Mouse (Mus musculus): ENCODE results near the gene Dync1i1. TPM values are rescaled to one million over a fixed set of nuclear protein-coding genes. Genes with fewer than 3 reads are reported as not detected.
"Not testable (repeated sequence)": the region's sequence is repeated elsewhere in the genome, so short reads cannot be mapped to it uniquely, and the experiment has no call there.

Dync1i1 gene
- polyA plus RNA-seq, 2 experiments: not detected

GRCm38 (mm10) chr6:5712620-5713019 lies 12.8 kb upstream of the Dync1i1 start:
- ATAC-seq (ENCODE audit: insufficient read depth) (no peak), DNase-seq (ENCODE audit: low read depth in 3 of 3, low spot score in 3 of 3) (no peak)
- no peaks in the 10 kb centered on the region for H3K27me3 ChIP-seq (ENCODE audit: control insufficient read depth, insufficient read depth, low read length)
- TF ChIP-seq CTCF (IDR thresholded peaks at IDR 0.05; ENCODE audit: low read depth): no peak
- no peak for TF ChIP-seq EP300 (IDR thresholded peaks at IDR 0.05; ENCODE audit: low read depth)
- H3K36me3 ChIP-seq (replicated peaks; ENCODE audit: control insufficient read depth, insufficient read depth, low read depth): no peaks in the 10 kb centered on the region
- no peak overlapping the region for H3K27ac ChIP-seq
- no peak overlapping the region for H3K4me2 ChIP-seq (ENCODE audit: low read depth)
- H3K9ac ChIP-seq (replicated peaks): no peak overlapping the region
- no peaks in the 10 kb centered on the region for H3K9me3 ChIP-seq (ENCODE audit: control insufficient read depth, low read length)
- H3K4me1 ChIP-seq (replicated peaks; ENCODE audit: control insufficient read depth in 2 of 2, insufficient read depth in 2 of 2, low read length in 1 of 2): no peaks in the 10 kb centered on the region
- no peak overlapping the region for H3K4me3 ChIP-seq (ENCODE audit: insufficient read depth in 1 of 2, low read depth in 2 of 2, low read length in 2 of 2)
- WGBS (ENCODE audit: insufficient replicate concordance): 40% methylated on average over 3 of the region's 3 CpGs

DNA sequence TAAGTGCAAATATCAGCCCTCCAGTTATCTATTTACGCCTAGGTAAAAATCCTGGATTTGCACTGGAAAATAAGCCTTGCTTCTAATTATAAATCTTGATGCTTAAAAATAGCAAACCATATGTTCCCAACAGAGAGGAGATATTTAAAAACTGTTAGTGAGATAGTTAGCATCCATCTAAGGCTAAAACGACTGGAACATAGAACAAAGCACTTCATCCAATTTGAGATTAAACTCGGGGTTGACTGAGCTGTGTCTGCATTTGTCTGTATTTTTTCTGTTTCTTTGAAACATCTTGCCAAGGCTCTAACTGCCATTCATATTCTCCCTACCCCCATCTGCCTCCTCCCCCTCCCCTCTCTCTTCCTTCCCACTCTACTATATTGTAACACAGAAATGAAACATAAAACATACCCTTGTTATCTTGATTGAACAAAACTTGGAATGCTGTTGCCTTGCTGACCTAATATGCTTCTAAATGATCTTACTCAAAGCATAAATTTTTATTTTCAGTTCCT lies 10.3 kb upstream of the Dync1i1 start:
- Histone ChIP-seq H3K27me3 (ENCODE audit: control insufficient read depth, insufficient read depth, low read length) (no peaks in the 10 kb centered on the region), H3K9ac (replicated peaks) (no peak overlapping the region), H3K4me1 (replicated peaks; ENCODE audit: control insufficient read depth in 2 of 2, insufficient read depth in 2 of 2, low read length in 1 of 2) (no peaks in the 10 kb centered on the region), H3K4me2 (ENCODE audit: low read depth) (no peak overlapping the region), H3K36me3 (replicated peaks; ENCODE audit: control insufficient read depth, insufficient read depth, low read depth) (no peaks in the 10 kb centered on the region), H3K27ac (no peak overlapping the region), H3K4me3 (ENCODE audit: insufficient read depth in 1 of 2, low read depth in 2 of 2, low read length in 2 of 2) (no peak overlapping the region), H3K9me3 (ENCODE audit: control insufficient read depth, low read length) (no peaks in the 10 kb centered on the region)
- TF ChIP-seq EP300 (IDR thresholded peaks at IDR 0.05; ENCODE audit: low read depth): no peak
- no peak for TF ChIP-seq CTCF (IDR thresholded peaks at IDR 0.05; ENCODE audit: low read depth)
- ATAC-seq (ENCODE audit: insufficient read depth) (no peak), DNase-seq (ENCODE audit: low read depth in 3 of 3, low spot score in 3 of 3) (no peak)
- 50% methylated on average over 3 of the region's 3 CpGs for WGBS (ENCODE audit: insufficient replicate concordance)

DNA sequence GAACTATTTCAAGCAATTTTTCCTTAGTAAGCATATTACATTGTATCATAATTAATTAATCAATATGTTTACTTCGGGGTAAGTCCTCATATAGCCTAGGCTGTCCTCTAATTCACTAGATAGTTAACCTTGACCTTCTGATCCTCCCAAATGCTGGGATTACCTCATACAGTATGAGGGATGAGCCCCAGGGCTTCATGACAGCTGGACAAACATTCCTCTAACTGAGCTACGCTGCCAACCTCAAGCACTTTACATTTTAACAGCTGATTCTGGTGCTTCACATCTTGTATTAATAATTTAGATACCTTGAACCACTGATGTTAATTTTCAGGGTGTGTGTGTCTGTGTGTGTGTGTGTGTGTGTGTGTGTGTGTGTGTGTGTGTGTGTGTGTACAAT lies 6.5 kb upstream of the Dync1i1 start:
- 62% methylated on average over 2 of the region's 2 CpGs for WGBS (ENCODE audit: insufficient replicate concordance)
- H3K4me1 ChIP-seq (replicated peaks; ENCODE audit: control insufficient read depth in 2 of 2, insufficient read depth in 2 of 2, low read length in 1 of 2): no peaks in the 10 kb centered on the region
- DNase-seq (ENCODE audit: low read depth in 3 of 3, low spot score in 3 of 3) (no peak), ATAC-seq (ENCODE audit: insufficient read depth) (no peak)
- no peak overlapping the region for H3K9ac ChIP-seq (replicated peaks)
- no peak overlapping the region for H3K4me3 ChIP-seq (ENCODE audit: insufficient read depth in 1 of 2, low read depth in 2 of 2, low read length in 2 of 2)
- no peaks in the 10 kb centered on the region for H3K27me3 ChIP-seq (ENCODE audit: control insufficient read depth, insufficient read depth, low read length)
- no peaks in the 10 kb centered on the region for H3K36me3 ChIP-seq (replicated peaks; ENCODE audit: control insufficient read depth, insufficient read depth, low read depth)
- no peak overlapping the region for H3K4me2 ChIP-seq (ENCODE audit: low read depth)
- H3K9me3 ChIP-seq (ENCODE audit: control insufficient read depth, low read length): no peaks in the 10 kb centered on the region
- no peak overlapping the region for H3K27ac ChIP-seq
- TF ChIP-seq CTCF (IDR thresholded peaks at IDR 0.05; ENCODE audit: low read depth) (no peak), EP300 (IDR thresholded peaks at IDR 0.05; ENCODE audit: low read depth) (no peak)

DNA sequence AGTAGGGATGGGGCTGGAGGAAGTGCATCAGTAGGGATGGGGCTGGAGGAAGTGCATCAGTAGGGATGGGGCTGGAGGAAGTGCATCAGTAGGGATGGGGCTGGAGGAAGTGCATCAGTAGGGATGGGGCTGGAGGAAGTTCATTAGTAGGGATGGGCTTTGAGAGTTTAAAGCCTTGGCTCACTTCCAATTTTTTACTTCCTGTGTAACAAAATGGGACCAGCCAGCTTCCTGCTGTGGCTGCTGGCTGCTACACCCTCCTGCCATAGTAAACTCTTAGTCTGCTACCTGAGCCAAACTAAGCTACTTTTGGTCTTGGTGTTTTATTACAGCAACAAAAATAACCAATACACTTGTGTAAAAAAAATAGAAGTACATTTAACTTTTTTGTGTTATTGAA lies 4.7 kb upstream of the Dync1i1 start:
- DNase-seq (ENCODE audit: low read depth in 3 of 3, low spot score in 3 of 3); H3K9me3 ChIP-seq (ENCODE audit: control insufficient read depth, low read length); H3K4me1 ChIP-seq (replicated peaks; ENCODE audit: control insufficient read depth in 2 of 2, insufficient read depth in 2 of 2, low read length in 1 of 2); ATAC-seq (ENCODE audit: insufficient read depth); H3K36me3 ChIP-seq (replicated peaks; ENCODE audit: control insufficient read depth, insufficient read depth, low read depth); H3K27me3 ChIP-seq (ENCODE audit: control insufficient read depth, insufficient read depth, low read length); H3K4me2 ChIP-seq (ENCODE audit: low read depth); H3K27ac ChIP-seq; H3K4me3 ChIP-seq (ENCODE audit: insufficient read depth in 1 of 2, low read depth in 2 of 2, low read length in 2 of 2); H3K9ac ChIP-seq (replicated peaks): not testable (repeated sequence)

DNA sequence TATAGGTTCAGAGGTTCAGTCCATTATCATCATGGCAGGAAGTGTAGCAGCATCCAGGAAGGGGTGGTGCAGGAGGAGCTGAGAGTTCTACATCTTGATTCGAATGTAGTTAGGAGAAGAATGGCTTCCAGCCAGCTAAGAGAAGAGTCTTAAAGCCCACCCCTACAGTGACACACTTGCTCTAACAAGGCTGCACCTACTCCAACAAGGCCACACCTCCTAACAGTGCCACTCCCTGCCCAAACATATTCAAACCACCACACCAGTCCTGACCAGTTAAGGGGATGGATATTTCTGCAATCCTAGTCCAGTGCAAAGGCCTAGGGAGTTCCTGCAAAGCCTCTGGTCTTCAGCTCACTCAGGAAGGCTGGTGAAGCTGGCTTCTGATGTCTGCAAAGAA lies 1.5 kb upstream of the Dync1i1 start:
- H3K4me3 ChIP-seq (ENCODE audit: insufficient read depth in 1 of 2, low read depth in 2 of 2, low read length in 2 of 2): no peak overlapping the region
- no peaks in the 10 kb centered on the region for H3K4me1 ChIP-seq (replicated peaks; ENCODE audit: control insufficient read depth in 2 of 2, insufficient read depth in 2 of 2, low read length in 1 of 2)
- H3K4me2 ChIP-seq (ENCODE audit: low read depth): no peak overlapping the region
- H3K36me3 ChIP-seq (replicated peaks; ENCODE audit: control insufficient read depth, insufficient read depth, low read depth): no peaks in the 10 kb centered on the region
- no peak overlapping the region for H3K9ac ChIP-seq (replicated peaks)
- TF ChIP-seq EP300 (IDR thresholded peaks at IDR 0.05; ENCODE audit: low read depth) (no peak), CTCF (IDR thresholded peaks at IDR 0.05; ENCODE audit: low read depth) (no peak)
- H3K27me3 ChIP-seq (ENCODE audit: control insufficient read depth, insufficient read depth, low read length): peaks cover 8% of the 10 kb centered on the region
- ATAC-seq (ENCODE audit: insufficient read depth): no peak
- no peaks in the 10 kb centered on the region for H3K9me3 ChIP-seq (ENCODE audit: control insufficient read depth, low read length)
- H3K27ac ChIP-seq: no peak overlapping the region
- 42% methylated on average over 1 of the region's 1 CpGs for WGBS (ENCODE audit: insufficient replicate concordance)
- no peak for DNase-seq (ENCODE audit: low read depth in 3 of 3, low spot score in 3 of 3)
